1 mouse cellular context compared by ENCODE assay signal in genomic region chr11:40693366-40693951, GRCm38 (mm10).
TF ChIP-seq lines count a peak whose summit lies in the region.

No protein-coding gene starts in this region.

TF ChIP-seq in MEL, 35 proteins besides CTCF, POLR2A, EP300 and RAD21 (continued from another document):
- peak; percentile 9; the same call in 1 of the 2 replicates for TF ChIP-seq CHD1 (IDR thresholded peaks at IDR 0.05; ENCODE audit: low read depth, low read length)
- peak; percentile 89 for TF ChIP-seq MYB (IDR thresholded peaks at IDR 0.05; ENCODE audit: low read depth, low read length)
- TF ChIP-seq MXI1 (IDR thresholded peaks at IDR 0.05; ENCODE audit: low read depth, low read length), result 0 out of 2 replicates have a peak, but pooled peaks have one; percentile 18
- TF ChIP-seq MAX (IDR thresholded peaks at IDR 0.05; ENCODE audit: low read length), result peak; percentile 65
- TF ChIP-seq TBP (IDR thresholded peaks at IDR 0.05; ENCODE audit: low read depth, low read length), result peak; percentile 80
- peak; percentile 25; the same call in 1 of the 2 replicates for TF ChIP-seq USF1 (IDR thresholded peaks at IDR 0.05; ENCODE audit: low read depth, low read length)
- 0 out of 2 replicates have a peak, but pooled peaks have one; percentile 55 for TF ChIP-seq RCOR1 (IDR thresholded peaks at IDR 0.05; ENCODE audit: low read depth, low read length)
- peak; percentile 82; the same call in 1 of the 2 replicates for TF ChIP-seq ETS1 (IDR thresholded peaks at IDR 0.05; ENCODE audit: low read depth, low read length)
- TF ChIP-seq TCF12 (IDR thresholded peaks at IDR 0.05; ENCODE audit: low read depth, low read length), result peak; percentile 81
